In genomic region chr5:150840596-150840995, GRCm38 (mm10) we compare ENCODE assay signal across 9 mouse cellular contexts.
DNase-seq lines count a peak whose midpoint lies in the region; ATAC-seq lines count a peak whose summit lies in the region.
"Had no signal": no experiment of that assay in that cellular context is flagged by ENCODE, and none has a peak within 500 bp of the region (broad histone marks: within the 10 kb centered on the region; RNA-seq: fewer than 3 reads in every experiment).

No protein-coding gene starts in this region.

- no peaks in the 10 kb centered on the region for H3K36me3 ChIP-seq in midbrain, embryonic 14.5 days (ENCODE audit: control insufficient read depth, insufficient read depth, low read length)
- H3K36me3 ChIP-seq in midbrain, embryonic 13.5 days: no peaks in the 10 kb centered on the region
- H3K36me3 ChIP-seq in embryonic facial prominence, embryonic 14.5 days (ENCODE audit: control insufficient read depth, insufficient read depth, low read length): no peaks in the 10 kb centered on the region
- H3K36me3 ChIP-seq in forebrain, embryonic 13.5 days (ENCODE audit: poor library complexity, severe bottlenecking): no peaks in the 10 kb centered on the region

- DNase-seq in midbrain, embryonic 14.5 days: no peak
- DNase-seq in embryonic facial prominence, embryonic 14.5 days (ENCODE audit: low spot score): peak; percentile 22
- peak; percentile 15 for DNase-seq in induced T-regulatory cell, adult 2 months (ENCODE audit: low read depth)
- DNase-seq in lung, postnatal 36 days: peak; percentile 34
- DNase-seq in natural killer cell, adult 2 months (ENCODE audit: low spot score in 2 of 2): no peak

- no peak overlapping the region for H3K4me2 ChIP-seq in midbrain, embryonic 14.5 days (ENCODE audit: low read length)
- H3K4me2 ChIP-seq in midbrain, embryonic 13.5 days (replicated peaks): no peak overlapping the region
- peak overlapping the region; percentile 23; the same call in 1 of the 2 replicates for H3K4me2 ChIP-seq in embryonic facial prominence, embryonic 14.5 days (ENCODE audit: low read depth, low read length)
- H3K4me2 ChIP-seq in forebrain, embryonic 13.5 days: no peak overlapping the region

- H3K4me1 ChIP-seq in midbrain, embryonic 14.5 days (ENCODE audit: control insufficient read depth, insufficient read depth, low read length): no peaks in the 10 kb centered on the region
- peaks cover 13% of the 10 kb centered on the region for H3K4me1 ChIP-seq in midbrain, embryonic 13.5 days (replicated peaks)
- H3K4me1 ChIP-seq in embryonic facial prominence, embryonic 14.5 days (ENCODE audit: control insufficient read depth, insufficient read depth, low read length): peaks cover 14% of the 10 kb centered on the region
- peaks cover 11% of the 10 kb centered on the region for H3K4me1 ChIP-seq in forebrain, embryonic 13.5 days

- 69% methylated on average over 11 of the region's 11 CpGs for WGBS in midbrain, embryonic 14.5 days
- WGBS in midbrain, embryonic 13.5 days: 76% methylated on average over 11 of the region's 11 CpGs
- 39% methylated on average over 11 of the region's 11 CpGs for WGBS in embryonic facial prominence, embryonic 14.5 days
- 72% methylated on average over 11 of the region's 11 CpGs for WGBS in forebrain, embryonic 13.5 days

- no peak overlapping the region for H3K9ac ChIP-seq in midbrain, embryonic 14.5 days (replicated peaks; ENCODE audit: low read length)
- no peak overlapping the region for H3K9ac ChIP-seq in midbrain, embryonic 13.5 days (replicated peaks)
- no peak overlapping the region for H3K9ac ChIP-seq in embryonic facial prominence, embryonic 14.5 days (ENCODE audit: low read depth, low read length)
- no peak overlapping the region for H3K9ac ChIP-seq in forebrain, embryonic 13.5 days

- no peak overlapping the region for H3K4me3 ChIP-seq in midbrain, embryonic 14.5 days (replicated peaks; ENCODE audit: low read depth, low read length)
- no peak overlapping the region for H3K4me3 ChIP-seq in midbrain, embryonic 13.5 days (replicated peaks)
- no peak overlapping the region for H3K4me3 ChIP-seq in embryonic facial prominence, embryonic 14.5 days (ENCODE audit: low read depth, low read length)
- no peak overlapping the region for H3K4me3 ChIP-seq in forebrain, embryonic 13.5 days
- H3K4me3 ChIP-seq: myocyte had no signal

- H3K27me3 ChIP-seq in midbrain, embryonic 14.5 days (ENCODE audit: control insufficient read depth, insufficient read depth, low read length): no peaks in the 10 kb centered on the region
- H3K27me3 ChIP-seq in midbrain, embryonic 13.5 days: no peaks in the 10 kb centered on the region
- H3K27me3 ChIP-seq in embryonic facial prominence, embryonic 14.5 days (replicated peaks; ENCODE audit: control insufficient read depth, insufficient read depth, low read length): no peaks in the 10 kb centered on the region
- H3K27me3 ChIP-seq in forebrain, embryonic 13.5 days: no peaks in the 10 kb centered on the region

- H3K27ac ChIP-seq in midbrain, embryonic 14.5 days (replicated peaks; ENCODE audit: low read depth, low read length): peak overlapping the region; percentile 2; the same call in 1 of the 2 replicates
- no peak overlapping the region for H3K27ac ChIP-seq in midbrain, embryonic 13.5 days
- H3K27ac ChIP-seq in embryonic facial prominence, embryonic 14.5 days (replicated peaks; ENCODE audit: low read depth, low read length): peak overlapping the region; percentile 62
- no peak overlapping the region for H3K27ac ChIP-seq in forebrain, embryonic 13.5 days

- ATAC-seq in midbrain, embryonic 14.5 days (ENCODE audit: low FRiP score, low TSS enrichment): no peak
- ATAC-seq in midbrain, embryonic 13.5 days: no peak
- ATAC-seq in embryonic facial prominence, embryonic 14.5 days (ENCODE audit: low read depth): no peak
- ATAC-seq in forebrain, embryonic 13.5 days: no peak
- no peak for ATAC-seq in megakaryocyte-erythroid progenitor cell, adult 5-6 weeks (replicated peaks; ENCODE audit: low FRiP score, low TSS enrichment, poor library complexity, severe bottlenecking)

- peaks cover 12% of the 10 kb centered on the region; the same call in 1 of the 2 replicates for H3K9me3 ChIP-seq in midbrain, embryonic 14.5 days (ENCODE audit: control insufficient read depth, low read length)
- peaks cover 4% of the 10 kb centered on the region for H3K9me3 ChIP-seq in midbrain, embryonic 13.5 days
- peaks cover 23% of the 10 kb centered on the region for H3K9me3 ChIP-seq in embryonic facial prominence, embryonic 14.5 days (ENCODE audit: control insufficient read depth, low read length)
- peaks cover 16% of the 10 kb centered on the region; the same call in 1 of the 2 replicates for H3K9me3 ChIP-seq in forebrain, embryonic 13.5 days (replicated peaks)

Comparison
In these comparisons a context has a peak if more than half of its experiments do, and no peak if none do; other contexts are left out.
1. H3K27ac ChIP-seq: peak in midbrain, embryonic 14.5 days (single experiment) and embryonic facial prominence, embryonic 14.5 days (single experiment); none in midbrain, embryonic 13.5 days (single experiment) and forebrain, embryonic 13.5 days (single experiment).
2. DNase-seq: peak in embryonic facial prominence, embryonic 14.5 days (single experiment), induced T-regulatory cell, adult 2 months (single experiment) and lung, postnatal 36 days (single experiment); none in midbrain, embryonic 14.5 days (single experiment) and natural killer cell, adult 2 months (0 of 2).